Mouse (Mus musculus) testis, postnatal 14 days (tissue): ENCODE measurements around the gene C530008M17Rik.
A peak's percentile ranks its signal among the peaks of the same experiment; 100 is the strongest.

ENCODE experiments used
- DNase-seq: peaks from one replicate; pipeline ENCODE4 v3.0.0; 2021; ENCODE audit warnings: low spot score

C530008M17Rik gene

GRCm38 (mm10) chr5:76839786-76840185, 183.5 kb downstream of the C530008M17Rik start:
- peak; percentile 43 for DNase-seq

DNA sequence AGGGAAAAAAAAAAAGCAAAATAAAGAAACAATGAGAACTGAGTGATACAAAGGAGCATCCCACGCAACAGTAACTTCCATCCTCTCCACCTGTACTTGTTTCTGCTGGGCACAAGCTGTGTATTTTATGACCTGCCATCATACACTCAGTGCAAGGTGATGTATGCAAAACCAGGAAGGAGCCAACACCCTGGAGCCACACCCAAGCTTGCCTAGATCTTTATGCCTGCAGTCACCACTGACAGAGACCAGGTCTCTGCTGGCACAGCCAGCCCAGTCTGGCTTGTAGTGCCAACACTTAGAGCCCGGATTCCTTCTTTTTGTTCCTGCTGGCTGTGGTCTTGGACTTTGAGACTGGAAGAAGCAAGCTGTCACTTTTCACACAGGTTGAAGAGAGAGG, 185.5 kb downstream of the C530008M17Rik start:
- DNase-seq, result no peak

DNA sequence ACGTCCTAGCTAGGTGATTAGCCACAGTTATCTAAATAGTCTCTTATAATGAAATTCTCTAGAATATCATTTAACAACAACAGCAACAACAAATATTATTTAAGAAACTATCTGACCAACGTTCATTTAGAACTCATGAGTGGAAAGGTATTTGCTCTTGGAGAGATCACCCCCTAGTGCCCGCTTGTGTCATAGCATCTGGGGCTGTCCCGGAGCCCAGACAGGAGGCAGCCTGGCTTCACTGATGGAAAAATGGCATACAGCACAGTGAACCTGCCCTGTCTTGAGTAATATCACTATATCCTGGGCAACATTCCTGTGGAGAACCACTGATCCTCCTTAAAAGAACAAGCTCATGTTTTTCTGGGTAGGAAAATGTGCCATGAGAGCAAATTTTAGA, 187.1 kb downstream of the C530008M17Rik start:
- DNase-seq, result no peak

DNA sequence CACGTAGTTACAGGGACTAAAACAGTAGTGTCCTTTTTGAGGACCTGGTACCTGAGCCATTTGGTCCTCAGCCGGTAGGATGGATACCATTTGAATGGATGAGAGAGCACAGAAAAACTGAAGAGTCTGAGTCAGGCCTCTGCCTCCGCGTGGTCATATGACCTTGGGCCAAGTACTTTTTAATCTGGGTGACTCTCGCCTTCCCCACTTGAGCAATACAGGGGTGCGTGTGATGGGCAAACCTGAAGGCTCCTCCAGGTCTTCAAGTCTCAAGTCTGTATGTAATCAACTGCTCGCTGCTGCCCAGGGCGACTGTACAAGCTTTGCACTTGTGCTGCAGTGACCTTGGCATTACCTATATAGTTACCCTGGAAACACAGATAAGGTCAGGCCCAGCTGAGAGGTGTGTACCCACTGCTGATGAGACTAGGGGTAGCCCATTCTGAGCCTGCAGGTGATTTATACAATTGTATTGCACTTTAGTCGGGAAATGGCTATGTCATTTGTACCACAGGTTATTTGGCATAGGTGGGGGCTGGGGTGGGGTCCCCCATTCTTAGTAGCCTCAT, 187.6 kb downstream of the C530008M17Rik start:
- no peak for DNase-seq

GRCm38 (mm10) chr5:76844618-76845186, 188.4 kb downstream of the C530008M17Rik start:
- DNase-seq, result no peak

- no peak for DNase-seq
Measured at GRCm38 (mm10) chr5:76847106-76847505, 190.8 kb downstream of the C530008M17Rik start.

DNA sequence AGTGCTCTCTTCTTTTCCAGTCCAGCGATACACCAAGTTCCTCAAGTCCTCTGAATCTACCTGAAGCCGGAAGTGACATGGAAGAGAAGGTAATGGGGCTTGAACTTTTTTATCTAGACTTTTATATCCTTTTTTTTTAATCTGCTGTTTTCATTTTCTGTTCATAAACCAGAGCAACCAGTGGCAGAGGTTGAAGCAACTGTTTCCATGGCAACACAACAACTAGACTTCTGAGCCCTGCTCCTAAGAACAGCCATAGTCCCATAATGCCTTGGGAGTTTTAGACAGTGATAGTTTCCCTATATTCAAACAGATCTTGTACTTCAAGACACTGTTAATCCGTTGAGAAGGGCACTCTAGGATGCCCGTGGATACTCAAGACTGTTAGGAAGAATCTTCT, 195.0 kb downstream of the C530008M17Rik start:
- DNase-seq, result no peak

GRCm38 (mm10) chr5:76853549-76853948, 197.2 kb downstream of the C530008M17Rik start:
- DNase-seq, result peak; percentile 71

DNA sequence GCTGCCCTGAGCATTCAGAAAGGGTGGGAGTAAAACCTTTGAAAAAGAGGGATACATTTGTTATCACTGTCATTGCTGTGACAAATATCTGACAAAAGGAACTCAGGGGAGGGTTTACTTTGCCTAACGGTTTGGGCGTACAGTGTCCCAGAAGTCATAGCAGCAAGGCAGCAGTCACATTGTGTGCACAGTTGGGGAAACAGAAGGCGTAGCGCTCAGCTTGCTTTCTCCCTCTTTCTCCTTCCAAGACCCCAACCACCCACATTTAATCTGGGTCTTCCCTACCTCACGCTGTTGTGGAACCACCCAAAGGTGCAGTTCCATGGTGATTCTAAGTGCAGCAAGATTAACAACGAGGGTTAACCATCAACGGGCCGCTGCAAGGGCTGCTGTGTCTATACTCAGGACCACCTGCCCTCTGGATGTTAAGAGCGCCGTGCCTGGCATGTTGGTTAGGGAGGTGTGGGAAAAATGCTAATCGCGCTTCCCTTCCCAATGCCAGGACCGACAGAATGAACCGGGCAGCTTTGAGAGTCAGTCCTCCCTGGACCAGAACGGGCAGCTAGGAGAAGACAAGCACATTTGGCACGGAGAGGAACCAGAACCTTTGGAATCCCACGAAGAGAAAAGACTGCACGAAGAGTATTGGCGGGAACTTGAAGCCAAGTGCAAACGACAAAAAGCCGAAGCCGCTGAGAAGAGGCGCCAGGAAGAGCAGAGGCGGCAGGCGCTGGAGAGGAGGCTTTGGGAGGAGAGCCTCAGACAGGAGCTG, 199.7 kb downstream of the C530008M17Rik start:
- DNase-seq, result no peak

GRCm38 (mm10) chr5:76857103-76858015, 201.0 kb downstream of the C530008M17Rik start:
- DNase-seq, result no peak

DNA sequence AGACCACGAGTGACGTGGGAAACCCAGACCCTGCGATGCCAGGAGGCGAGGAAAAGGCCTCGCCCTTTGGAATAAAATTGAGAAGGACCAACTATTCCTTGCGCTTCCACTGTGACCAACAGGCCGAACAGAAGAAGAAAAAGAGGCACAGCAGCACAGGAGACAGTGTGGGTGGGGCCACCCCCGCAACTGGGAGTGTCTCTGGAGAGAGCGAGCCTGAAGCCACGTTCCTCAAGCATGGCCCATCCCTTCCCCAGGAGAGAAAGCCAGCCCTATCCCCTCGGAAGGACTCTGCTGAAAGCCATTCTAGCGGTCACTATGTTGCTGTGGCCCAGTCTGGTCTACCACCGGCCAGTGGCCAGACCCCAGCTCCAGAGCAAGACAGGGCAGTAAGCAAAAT, 202.1 kb downstream of the C530008M17Rik start:
- DNase-seq, result no peak

DNA sequence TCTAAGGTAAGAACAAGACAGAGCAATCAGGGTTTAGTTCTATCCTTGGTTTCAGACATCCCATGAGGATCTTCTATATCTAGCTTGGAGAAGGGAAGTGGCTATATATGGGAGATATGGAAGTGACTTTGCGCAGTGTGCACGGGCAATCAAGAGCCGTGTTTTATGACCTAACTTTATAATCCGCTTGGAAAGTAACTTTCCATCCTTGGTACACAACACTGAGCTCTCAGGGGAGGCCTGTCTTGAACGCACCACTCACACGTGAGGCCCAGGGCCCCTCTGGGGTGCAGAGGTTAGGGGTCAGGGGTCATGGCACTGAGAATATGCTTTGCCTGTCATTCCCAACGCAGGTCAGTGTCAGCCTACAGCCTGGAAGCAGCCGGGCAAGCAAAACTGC, 210.5 kb downstream of the C530008M17Rik start:
- no peak for DNase-seq

DNA sequence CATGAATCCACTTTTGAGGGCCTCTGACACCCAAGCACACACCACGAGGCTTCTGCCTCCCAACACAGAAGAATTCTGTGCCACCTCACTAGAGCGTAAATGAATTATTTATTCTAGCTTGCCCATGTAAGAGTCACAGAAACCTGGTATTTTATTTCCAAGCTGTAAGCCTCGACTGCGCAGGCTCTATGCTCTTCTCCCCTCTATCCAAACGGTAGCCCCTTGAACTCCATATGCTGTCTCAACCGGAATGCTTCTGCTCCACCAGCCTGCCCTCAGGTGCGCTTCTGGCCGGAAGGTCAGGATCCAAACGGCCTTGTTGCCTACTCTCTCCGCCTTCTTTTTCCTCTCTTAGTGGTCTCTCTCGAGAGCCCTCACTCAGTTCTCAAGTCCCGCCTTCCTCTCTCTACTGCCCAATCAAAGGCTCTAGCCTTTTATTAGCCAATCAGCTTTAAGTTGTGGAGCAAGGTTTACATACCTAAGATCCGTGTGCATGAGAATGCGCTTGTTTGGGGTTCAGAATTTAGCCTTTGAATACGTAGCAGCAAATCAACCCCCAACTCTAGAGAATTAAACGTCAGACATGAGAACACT, 212.5 kb downstream of the C530008M17Rik start:
- peak; percentile 53 for DNase-seq

GRCm38 (mm10) chr5:76869553-76869952, 213.2 kb downstream of the C530008M17Rik start:
- no peak for DNase-seq

- peak; percentile 26 for DNase-seq
Measured at GRCm38 (mm10) chr5:76876106-76876758, 219.9 kb downstream of the C530008M17Rik start.

GRCm38 (mm10) chr5:76884107-76884506, 227.8 kb downstream of the C530008M17Rik start:
- no peak for DNase-seq

- DNase-seq, result no peak
Measured at GRCm38 (mm10) chr5:76887011-76887410, 230.7 kb downstream of the C530008M17Rik start.

- no peak for DNase-seq
Measured at GRCm38 (mm10) chr5:76892608-76893007, 236.3 kb downstream of the C530008M17Rik start.

- no peak for DNase-seq
Measured at GRCm38 (mm10) chr5:76893084-76893483, 236.8 kb downstream of the C530008M17Rik start.

GRCm38 (mm10) chr5:76902131-76902530, 245.8 kb downstream of the C530008M17Rik start:
- no peak for DNase-seq

GRCm38 (mm10) chr5:76904713-76905404, 248.5 kb downstream of the C530008M17Rik start:
- no peak for DNase-seq
